Mouse (Mus musculus) G1E (cell line): Measurements from ENCODE around the gene Pde10a.

Experiments
- CTCF ChIP-seq: IDR thresholded peaks from 2 replicates; pipeline ENCODE4 v1.5.1; 2012; ENCODE audit warnings: low read depth, low read length, inconsistent platforms, mixed read lengths
- GATA1 ChIP-seq: IDR thresholded peaks from 2 replicates; pipeline ENCODE4 v1.6.1; 2012; ENCODE audit warnings: borderline replicate concordance, low read length, inconsistent platforms, mixed read lengths
- POLR2AphosphoS5 ChIP-seq: IDR thresholded peaks from 2 replicates; pipeline ENCODE4 v1.6.1; 2012; ENCODE audit warnings: low read depth, low read length, inconsistent platforms; ENCODE audit not compliant: insufficient replicate concordance
- TAL1 ChIP-seq: conservative IDR thresholded peaks from 2 replicates; pipeline ENCODE4 v1.6.1; 2012; ENCODE audit warnings: low read depth, low read length, inconsistent platforms, mixed read lengths

GRCm38 (mm10) chr17:8838252-8838651, 313.1 kb downstream of the Pde10a start:
- TF ChIP-seq CTCF, result no peak
- no peak for TF ChIP-seq GATA1
- no peak for TF ChIP-seq POLR2AphosphoS5
- no peak for TF ChIP-seq TAL1
